Mouse (Mus musculus): ENCODE measurements around the gene Fam241a. TPM values are rescaled to one million over a fixed set of nuclear protein-coding genes. Genes with fewer than 3 reads are reported as not detected.

Gene Fam241a
- 4.9 and 5.7 TPM in 2 replicates for polyA plus RNA-seq (2016; fragmentation: Nextera tagmentation; extraction: Ambion mirVana)

DNA sequence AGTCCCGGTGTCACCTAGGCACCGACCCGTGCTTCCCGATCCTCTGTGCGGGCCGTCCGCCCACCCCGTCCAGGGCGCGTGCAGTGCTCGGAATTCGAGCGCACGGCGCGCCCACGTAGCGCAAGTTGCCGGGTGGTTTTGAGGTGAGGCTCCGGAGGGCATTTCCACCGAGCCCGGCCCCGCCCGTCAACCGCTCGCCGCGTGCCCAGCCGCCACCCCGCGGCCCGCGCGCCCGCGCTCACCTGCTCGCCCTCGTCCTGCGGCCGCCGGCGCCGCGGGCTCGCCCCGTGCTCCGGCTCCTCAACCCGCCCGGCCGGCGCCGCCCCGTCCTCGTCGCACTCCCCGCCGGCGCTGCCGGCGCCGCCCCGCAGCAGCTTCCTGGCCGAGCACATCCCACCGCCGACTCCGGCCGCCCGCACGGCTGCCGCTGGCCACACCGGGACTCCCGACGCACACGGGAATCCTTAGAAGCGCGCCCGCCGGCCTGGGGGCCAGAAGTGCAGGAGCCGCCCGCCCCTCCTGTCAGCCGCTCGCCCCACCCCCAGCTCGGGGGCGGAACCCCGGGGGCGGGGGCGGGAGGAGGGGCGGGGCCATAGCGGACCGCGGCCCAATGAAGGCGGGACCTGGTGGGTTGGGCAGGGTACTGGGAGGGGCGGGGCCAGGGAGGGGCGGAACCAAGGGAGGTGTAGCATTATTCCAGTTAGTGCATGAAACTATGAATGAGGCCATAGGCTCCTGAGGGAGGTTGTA lies at the start of gene Fam241a:
Gene Fam241a (minus strand): TSS at position 533 of the 750 bp plus-strand sequence.
- Histone ChIP-seq H3K4me2 (replicated peaks) (peak within 1 kb of the TSS; percentile 79), H3K9ac (replicated peaks) (peak within 1 kb of the TSS; percentile 60), H3K36me3 (no peaks in the 10 kb centered on the region), H3K9me3 (no peaks in the 10 kb centered on the region), H3K4me3 (peak within 1 kb of the TSS; percentile 82), H3K4me1 (0 out of 2 replicates have a peak, but pooled peaks cover 2% of the 10 kb centered on the region), H3K27ac (replicated peaks) (peak within 1 kb of the TSS; percentile 56; the same call in 1 of the 2 replicates), H3K27me3 (peaks cover 21% of the 10 kb centered on the region)
- ATAC-seq (ENCODE audit: low FRiP score, low read depth), result peak; percentile 96
- under 1% methylated on average over 83 of the region's 94 CpGs for WGBS

DNA sequence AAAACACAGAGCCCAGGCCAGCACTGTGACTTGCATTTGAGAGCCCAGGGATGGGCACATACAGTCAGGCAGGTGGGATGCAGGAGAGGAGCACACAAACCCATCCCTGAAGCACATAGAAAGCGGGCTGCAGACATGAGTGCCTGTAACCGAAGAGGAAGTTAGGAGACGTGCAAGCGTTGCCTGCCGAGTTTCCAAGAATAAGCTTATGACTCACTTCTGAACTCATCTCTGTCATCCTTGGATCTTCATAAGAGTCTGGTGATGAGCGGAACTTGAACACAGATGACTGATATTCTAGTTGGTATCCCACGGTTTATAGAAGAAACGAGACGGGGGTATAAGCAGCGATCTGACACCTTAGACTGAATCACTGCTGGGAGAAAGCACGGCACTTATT lies 36.3 kb upstream of the Fam241a start:
- no peak for ATAC-seq (ENCODE audit: low FRiP score, low read depth)
- Histone ChIP-seq H3K4me3 (no peak overlapping the region), H3K4me1 (no peaks in the 10 kb centered on the region), H3K9ac (replicated peaks) (no peak overlapping the region), H3K4me2 (replicated peaks) (no peak overlapping the region), H3K36me3 (no peaks in the 10 kb centered on the region), H3K27me3 (no peaks in the 10 kb centered on the region), H3K9me3 (peaks cover 5% of the 10 kb centered on the region; the same call in 1 of the 2 replicates), H3K27ac (replicated peaks) (no peak overlapping the region)
- 93% methylated on average over 11 of the region's 11 CpGs for WGBS

DNA sequence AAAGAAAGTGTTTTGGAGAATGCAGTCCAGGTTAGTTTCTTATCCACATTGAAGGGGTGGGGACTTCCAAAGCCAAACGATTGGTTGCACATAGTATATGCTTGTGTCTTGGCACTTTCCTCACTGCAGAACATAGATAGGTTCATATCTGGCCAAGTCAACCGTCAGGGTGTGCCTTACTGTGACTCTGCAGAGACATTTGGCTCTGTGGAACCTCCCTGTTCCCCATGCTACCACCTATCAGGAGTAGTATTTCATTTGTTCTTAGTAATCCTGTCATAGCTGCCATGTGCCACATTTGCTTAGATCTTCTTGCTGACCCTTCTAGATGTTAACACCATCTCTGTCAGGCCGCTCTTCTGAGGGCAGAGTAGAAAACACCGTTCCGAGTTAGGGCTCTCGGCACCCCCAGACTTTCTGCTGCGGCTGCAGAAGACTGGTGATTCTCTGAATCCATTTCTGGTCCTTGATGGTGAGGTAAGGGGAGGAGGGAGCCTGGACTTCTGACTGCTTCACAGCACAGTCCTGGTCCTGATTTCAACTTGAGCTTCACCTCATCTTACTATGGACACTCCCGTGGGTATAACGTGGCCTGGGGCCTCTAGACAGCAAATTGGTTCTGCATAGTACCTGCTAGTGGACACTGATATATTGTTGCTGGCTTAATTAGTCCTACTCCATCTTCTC lies 34.3 kb upstream of the Fam241a start:
- H3K4me3 ChIP-seq, result no peak overlapping the region
- WGBS, result 90% methylated on average over 9 of the region's 9 CpGs
- no peak overlapping the region for H3K27ac ChIP-seq (replicated peaks)

DNA sequence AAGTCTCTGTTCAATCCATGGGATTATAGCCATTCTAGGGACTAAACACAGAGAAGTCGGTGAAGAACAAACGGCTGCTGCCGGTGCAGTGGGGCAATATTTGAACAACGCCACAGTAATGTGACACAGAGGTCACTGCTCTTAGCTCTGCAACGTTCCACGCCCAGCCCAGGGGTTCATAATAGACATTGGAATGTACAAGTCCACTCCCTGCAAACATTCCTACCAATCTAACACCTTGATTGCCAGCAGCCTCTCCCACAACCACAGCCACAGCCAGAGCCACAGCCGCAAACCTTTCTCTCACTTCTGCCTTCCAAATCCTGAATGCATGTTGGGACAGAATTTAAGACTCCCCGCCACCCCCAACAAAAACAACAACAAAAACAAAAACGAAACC lies 33.8 kb upstream of the Fam241a start:
- Histone ChIP-seq H3K9me3 (no peaks in the 10 kb centered on the region), H3K36me3 (no peaks in the 10 kb centered on the region), H3K27me3 (no peaks in the 10 kb centered on the region), H3K4me2 (replicated peaks) (no peak overlapping the region), H3K27ac (replicated peaks) (no peak overlapping the region), H3K9ac (replicated peaks) (no peak overlapping the region), H3K4me3 (no peak overlapping the region), H3K4me1 (no peaks in the 10 kb centered on the region)
- WGBS, result 70% methylated on average over 9 of the region's 9 CpGs
- ATAC-seq (ENCODE audit: low FRiP score, low read depth), result no peak

More for the DNA sequence above, 34.3 kb upstream of the Fam241a start:
- Histone ChIP-seq H3K4me2 (replicated peaks) (no peak overlapping the region), H3K4me1 (no peaks in the 10 kb centered on the region), H3K27me3 (no peaks in the 10 kb centered on the region), H3K9ac (replicated peaks) (no peak overlapping the region), H3K36me3 (no peaks in the 10 kb centered on the region), H3K9me3 (no peaks in the 10 kb centered on the region)
- ATAC-seq (ENCODE audit: low FRiP score, low read depth), result no peak

DNA sequence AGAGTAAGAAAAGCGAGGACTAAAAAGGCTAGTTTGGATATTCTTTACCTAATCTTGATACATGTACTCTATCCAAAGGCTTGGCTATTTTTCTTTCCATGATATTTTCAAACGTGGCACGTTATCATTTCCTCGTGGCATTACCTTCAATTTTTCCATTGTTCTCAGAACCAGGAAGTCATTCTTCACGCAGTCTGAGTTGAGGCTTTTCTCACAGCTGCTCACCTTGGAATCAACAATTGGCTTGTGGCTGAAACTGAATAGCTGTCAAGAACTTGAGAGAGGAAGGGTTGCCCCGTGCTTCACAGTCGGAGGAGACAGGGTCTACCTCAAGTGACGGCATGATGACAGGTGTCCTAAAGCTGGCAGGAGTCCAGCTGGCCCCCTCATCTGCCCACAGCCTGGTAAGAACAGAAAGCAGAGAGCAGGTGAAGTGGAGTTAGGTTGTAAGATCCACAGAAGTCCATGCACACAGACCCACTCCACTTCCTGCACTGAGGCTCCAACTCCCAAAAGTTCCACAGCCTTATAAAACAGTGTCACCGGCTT lies 30.6 kb upstream of the Fam241a start:
- no peak for ATAC-seq (ENCODE audit: low FRiP score, low read depth)
- Histone ChIP-seq H3K27me3 (no peaks in the 10 kb centered on the region), H3K36me3 (no peaks in the 10 kb centered on the region), H3K4me1 (no peaks in the 10 kb centered on the region), H3K9me3 (no peaks in the 10 kb centered on the region), H3K4me3 (no peak overlapping the region), H3K27ac (replicated peaks) (no peak overlapping the region), H3K4me2 (replicated peaks) (no peak overlapping the region), H3K9ac (replicated peaks) (no peak overlapping the region)
- 83% methylated on average over 9 of the region's 9 CpGs for WGBS

DNA sequence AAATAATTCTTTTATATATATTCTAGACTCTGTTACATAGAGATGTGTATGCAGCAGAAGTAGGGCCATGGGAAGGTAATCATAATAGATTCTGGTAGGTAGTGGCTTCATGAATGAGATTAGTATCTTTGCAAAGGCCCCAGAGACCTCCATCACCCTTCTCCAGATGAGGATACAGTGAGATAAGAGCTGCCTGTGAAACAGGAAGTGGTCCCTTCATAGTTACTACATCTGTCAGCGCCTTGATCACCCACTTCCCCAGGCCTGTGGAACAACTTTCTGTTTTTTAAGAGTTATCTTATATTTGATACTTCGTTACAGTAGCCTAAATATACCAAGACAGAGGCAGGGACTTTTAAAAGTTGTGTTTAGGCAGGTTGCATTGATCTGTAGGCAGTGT lies 28.3 kb upstream of the Fam241a start:
- WGBS, result 88% methylated on average over 2 of the region's 2 CpGs
- ATAC-seq (ENCODE audit: low FRiP score, low read depth), result no peak

DNA sequence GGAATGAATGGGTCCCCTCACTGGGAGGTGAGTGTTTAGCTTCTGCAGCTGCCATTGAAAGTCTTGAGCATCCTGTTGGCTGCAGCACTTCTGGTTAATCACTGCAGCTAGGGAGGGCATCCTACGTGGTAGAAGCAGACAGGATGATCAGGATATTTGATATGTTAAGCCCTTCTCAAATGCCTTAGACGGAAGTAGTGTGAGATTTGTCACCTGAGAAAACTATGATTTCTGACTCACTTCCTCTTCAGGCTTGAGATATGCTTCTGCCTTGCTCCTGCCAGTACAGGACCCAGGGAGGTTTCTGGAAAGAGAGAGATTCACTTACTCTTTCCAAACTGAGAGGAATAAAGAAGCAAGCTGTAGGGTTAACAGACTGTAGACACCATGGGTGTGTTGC lies 27.1 kb upstream of the Fam241a start:
- WGBS, result 72% methylated on average over 2 of the region's 2 CpGs
- H3K4me3 ChIP-seq, result no peak overlapping the region
- ATAC-seq (ENCODE audit: low FRiP score, low read depth), result no peak
- H3K4me1 ChIP-seq, result no peaks in the 10 kb centered on the region
- no peaks in the 10 kb centered on the region for H3K9me3 ChIP-seq
- H3K27ac ChIP-seq (replicated peaks), result no peak overlapping the region
- no peak overlapping the region for H3K4me2 ChIP-seq (replicated peaks)
- no peak overlapping the region for H3K9ac ChIP-seq (replicated peaks)
- no peaks in the 10 kb centered on the region for H3K27me3 ChIP-seq
- no peaks in the 10 kb centered on the region for H3K36me3 ChIP-seq

More for the DNA sequence above, 28.3 kb upstream of the Fam241a start:
- no peaks in the 10 kb centered on the region for H3K36me3 ChIP-seq
- H3K27me3 ChIP-seq, result no peaks in the 10 kb centered on the region
- no peak overlapping the region for H3K4me2 ChIP-seq (replicated peaks)
- H3K27ac ChIP-seq (replicated peaks), result no peak overlapping the region
- no peak overlapping the region for H3K4me3 ChIP-seq
- no peak overlapping the region for H3K9ac ChIP-seq (replicated peaks)
- H3K9me3 ChIP-seq, result no peaks in the 10 kb centered on the region
- H3K4me1 ChIP-seq, result no peaks in the 10 kb centered on the region

DNA sequence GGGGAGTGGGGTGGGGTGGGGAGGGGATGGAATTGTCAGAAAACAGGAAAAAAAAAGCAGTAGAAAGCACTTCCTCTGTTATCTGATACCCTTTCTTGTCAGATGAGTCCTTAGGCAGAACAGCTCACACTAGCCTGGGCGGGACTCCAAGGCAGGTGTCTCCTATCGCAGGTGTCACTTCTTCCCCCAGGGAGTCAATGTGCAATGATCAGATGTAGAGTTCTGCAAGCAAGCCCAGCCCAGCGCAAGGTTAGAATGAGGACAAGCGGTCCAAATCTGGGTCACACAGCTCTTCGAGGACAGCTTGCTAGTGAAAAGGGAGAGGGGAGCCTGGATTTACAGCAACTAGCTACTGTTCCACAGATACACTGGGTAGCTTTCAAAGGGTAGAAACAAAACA lies 26.0 kb upstream of the Fam241a start:
- H3K27me3 ChIP-seq, result no peaks in the 10 kb centered on the region
- H3K4me2 ChIP-seq (replicated peaks), result no peak overlapping the region
- no peaks in the 10 kb centered on the region for H3K9me3 ChIP-seq
- no peak for ATAC-seq (ENCODE audit: low FRiP score, low read depth)
- H3K4me3 ChIP-seq, result no peak overlapping the region
- H3K9ac ChIP-seq (replicated peaks), result no peak overlapping the region
- no peaks in the 10 kb centered on the region for H3K36me3 ChIP-seq
- no peak overlapping the region for H3K27ac ChIP-seq (replicated peaks)
- H3K4me1 ChIP-seq, result no peaks in the 10 kb centered on the region
- 90% methylated on average over 5 of the region's 5 CpGs for WGBS

DNA sequence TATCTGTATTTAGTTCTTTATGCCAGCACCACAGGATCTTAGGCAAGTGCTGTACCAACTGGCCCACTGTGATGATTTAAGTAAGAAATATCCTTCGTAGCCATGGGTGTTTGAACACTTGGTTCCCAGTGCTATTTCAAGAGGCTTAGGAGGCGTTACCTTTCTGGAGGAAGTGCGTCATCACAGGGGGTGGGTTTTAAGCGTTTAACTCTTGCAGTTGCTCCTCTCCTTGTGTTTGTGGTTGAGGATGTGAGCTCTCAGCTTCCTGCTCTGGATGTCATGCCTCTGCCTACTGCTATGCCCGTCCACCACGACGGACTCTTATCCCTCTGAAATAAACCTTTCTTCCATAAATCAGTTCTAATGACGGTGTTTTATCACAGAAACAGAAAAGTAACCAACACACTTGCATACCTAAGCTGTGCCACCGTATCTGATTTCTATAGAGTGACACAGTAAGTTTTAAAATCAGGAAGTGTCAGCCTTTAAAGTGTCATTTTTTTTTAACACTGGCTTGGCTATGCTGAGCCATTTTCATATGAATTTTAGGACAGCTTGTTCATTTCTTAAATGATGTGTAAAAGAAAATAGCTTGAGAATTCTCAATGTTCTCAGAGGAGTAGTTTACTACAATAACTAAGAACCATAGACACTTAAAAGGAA lies 22.0 kb upstream of the Fam241a start:
- Histone ChIP-seq H3K27ac (replicated peaks) (no peak overlapping the region), H3K36me3 (no peaks in the 10 kb centered on the region), H3K9me3 (no peaks in the 10 kb centered on the region), H3K4me1 (no peaks in the 10 kb centered on the region), H3K4me3 (no peak overlapping the region), H3K9ac (replicated peaks) (no peak overlapping the region), H3K27me3 (no peaks in the 10 kb centered on the region), H3K4me2 (replicated peaks) (no peak overlapping the region)
- 86% methylated on average over 9 of the region's 9 CpGs for WGBS
- ATAC-seq (ENCODE audit: low FRiP score, low read depth), result no peak

DNA sequence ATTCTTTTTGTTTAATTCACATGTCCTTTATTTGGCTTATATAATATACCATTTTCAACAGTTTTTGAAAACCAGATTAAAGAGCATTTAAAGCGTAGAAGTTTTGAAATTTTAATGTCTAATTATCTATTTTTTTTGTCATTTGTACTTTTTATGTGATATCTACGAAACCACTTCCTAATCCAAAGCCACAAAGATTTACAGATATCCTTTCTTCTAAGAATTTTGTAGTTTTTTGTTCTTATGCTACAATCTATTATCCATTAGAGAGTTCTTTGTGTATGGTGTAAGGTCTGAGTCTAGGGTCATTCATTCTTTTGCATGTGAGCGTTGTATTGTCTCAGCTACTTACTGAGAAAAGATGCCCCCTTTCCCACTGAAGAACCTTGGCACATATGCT lies 21.4 kb upstream of the Fam241a start:
- Histone ChIP-seq H3K4me1 (no peaks in the 10 kb centered on the region), H3K9me3 (no peaks in the 10 kb centered on the region), H3K36me3 (no peaks in the 10 kb centered on the region), H3K4me3 (no peak overlapping the region), H3K27me3 (no peaks in the 10 kb centered on the region), H3K27ac (replicated peaks) (no peak overlapping the region), H3K9ac (replicated peaks) (no peak overlapping the region), H3K4me2 (replicated peaks) (no peak overlapping the region)
- WGBS, result 88% methylated on average over 3 of the region's 3 CpGs
- no peak for ATAC-seq (ENCODE audit: low FRiP score, low read depth)

DNA sequence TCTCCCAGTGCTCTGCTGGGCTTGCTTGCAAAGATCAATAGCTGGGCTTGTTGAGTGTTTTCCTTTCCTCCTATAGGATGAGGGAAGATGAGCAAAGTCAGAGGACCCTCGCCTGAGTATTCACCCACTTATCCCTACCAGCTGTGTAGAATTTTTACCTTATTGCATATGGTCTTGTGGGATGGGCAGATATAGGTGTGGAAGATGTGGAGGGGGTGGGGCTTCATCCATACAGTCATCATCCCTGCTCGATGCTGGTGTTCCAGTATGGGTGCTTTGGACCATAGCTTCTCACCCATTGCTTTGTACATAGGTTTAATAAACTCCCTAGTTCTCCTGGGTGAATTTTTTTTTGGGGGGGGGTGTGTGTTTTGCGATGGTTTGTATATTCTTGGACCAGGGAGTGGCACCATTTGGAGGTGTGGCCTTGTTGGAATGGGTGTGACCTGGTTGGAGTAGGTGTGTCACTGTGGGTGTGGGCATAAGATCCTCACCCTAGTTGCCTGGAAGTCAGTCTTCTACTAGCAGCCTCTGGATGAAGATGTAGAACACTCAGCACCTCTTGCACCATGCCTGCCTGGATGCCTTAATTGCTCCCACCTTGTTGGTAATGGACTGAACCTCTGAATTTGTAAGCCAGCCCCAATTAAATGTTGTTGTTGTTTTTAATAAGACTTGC lies 19.7 kb upstream of the Fam241a start:
- Histone ChIP-seq H3K36me3 (no peaks in the 10 kb centered on the region), H3K9ac (replicated peaks) (no peak overlapping the region), H3K4me2 (replicated peaks) (no peak overlapping the region), H3K4me3 (no peak overlapping the region), H3K27ac (replicated peaks) (no peak overlapping the region), H3K9me3 (no peaks in the 10 kb centered on the region), H3K4me1 (no peaks in the 10 kb centered on the region), H3K27me3 (no peaks in the 10 kb centered on the region)
- ATAC-seq (ENCODE audit: low FRiP score, low read depth), result no peak
- WGBS, result 85% methylated on average over 3 of the region's 3 CpGs
